Mouse (Mus musculus) spleen, adult 2 months (tissue): Measurements from ENCODE around the gene Zbtb11.

Experiments
- CTCF ChIP-seq: fragments of 200-500 bp; IDR thresholded peaks from 2 replicates; pipeline ENCODE4 v1.5.1; 2011; ENCODE audit warnings: mild to moderate bottlenecking, inconsistent platforms; ENCODE audit not compliant: insufficient read depth, insufficient read length, insufficient replicate concordance; ENCODE audit errors: extremely low read depth
- POLR2A ChIP-seq: fragments of 200-500 bp; IDR thresholded peaks from 2 replicates; pipeline ENCODE4 v1.6.1; 2011; ENCODE audit warnings: low read depth, low read length, inconsistent platforms

- TF ChIP-seq POLR2A, result no peak
- no peak for TF ChIP-seq CTCF
These were observed 83.4 kb downstream of the Zbtb11 start for GRCm38 (mm10) chr16:56056944-56057590.
